Mouse (Mus musculus) forebrain, embryonic 14.5 days (tissue): ENCODE results near the gene Trib3. TPM values are rescaled to one million over a fixed set of nuclear protein-coding genes. Genes with fewer than 3 reads are reported as not detected.
"Not testable (repeated sequence)": the region's sequence is repeated elsewhere in the genome, so short reads cannot be mapped to it uniquely, and the experiment has no call there.

Source experiments
- ATAC-seq: fragments of 200-750 bp; cut with Nextera tagmentation; 2 replicates; pipeline ENCODE4 v1.8.0; 2017; ENCODE audit warnings: mild to moderate bottlenecking, moderate library complexity
- DNase-seq: peaks from one replicate; pipeline ENCODE4 v3.0.0-alpha.2; 2015; ENCODE audit warnings: low spot score
- H3K27ac ChIP-seq: fragments of 300-500 bp; sonication (generic); 2 replicates; pipeline ENCODE4 v1.5.1; 2014; ENCODE audit warnings: low read depth, mild to moderate bottlenecking, control low read depth, low read length, moderate library complexity
- H3K27me3 ChIP-seq: fragments of 300-500 bp; sonication (generic); replicated peaks from 2 replicates; pipeline ENCODE4 v1.6.1; 2014; ENCODE audit warnings: low read length, control low read depth, mixed read lengths; ENCODE audit not compliant: control insufficient read depth, insufficient read depth
- H3K36me3 ChIP-seq: fragments of 300-500 bp; sonication (generic); 2 replicates; pipeline ENCODE4 v1.6.1; 2014; ENCODE audit warnings: low read length, control low read depth; ENCODE audit not compliant: control insufficient read depth, insufficient read depth
- H3K4me1 ChIP-seq: fragments of 300-500 bp; sonication (generic); 2 replicates; pipeline ENCODE4 v1.6.1; 2014; ENCODE audit warnings: antibody characterized with exemption, low read length, control low read depth; ENCODE audit not compliant: control insufficient read depth, insufficient read depth
- H3K4me2 ChIP-seq: fragments of 300-500 bp; sonication (generic); 2 replicates; pipeline ENCODE4 v1.6.1; 2014; ENCODE audit warnings: mild to moderate bottlenecking, control low read depth, low read length
- H3K4me3 ChIP-seq: fragments of 300-500 bp; sonication (generic); 2 replicates; pipeline ENCODE4 v1.5.1; 2014; ENCODE audit warnings: low read depth, low read length, control low read depth
- H3K9ac ChIP-seq: fragments of 300-500 bp; sonication (generic); 2 replicates; pipeline ENCODE4 v1.6.1; 2014; ENCODE audit warnings: mild to moderate bottlenecking, low read length, control low read depth, moderate library complexity
- H3K9me3 ChIP-seq: fragments of 300-500 bp; sonication (generic); replicated peaks from 2 replicates; pipeline ENCODE4 v1.6.1; 2016; ENCODE audit warnings: low read length, control low read depth, mixed read lengths; ENCODE audit not compliant: control insufficient read depth
- WGBS: fragments of 180-500 bp; shearing (Covaris S2); extraction: QIAGEN DNeasy Blood & Tissue Kit; methylation state at CpG from one replicate; pipeline ENCODE4 v1.1.7; 2014; 5-methylcytosine and 5-hydroxymethylcytosine counted together
- polyA plus RNA-seq: library from polyadenylated mRNA; unstranded; fragments of >200 nt; fragmentation: Nextera tagmentation; extraction: Ambion mirVana; gene quantifications from 2 replicates; pipeline ENCODE4 v1.2.1, GENCODE M21; 2014

The Trib3 gene
- polyA plus RNA-seq, 1 experiment from 2014 or later: 0.24 TPM

- no peaks in the 10 kb centered on the region for H3K4me1 ChIP-seq
- H3K4me2 ChIP-seq: no peak overlapping the region
- no peak for ATAC-seq
- H3K27me3 ChIP-seq: no peaks in the 10 kb centered on the region
- H3K4me3 ChIP-seq: no peak overlapping the region
- WGBS: 84% methylated on average over 5 of the region's 5 CpGs
- H3K9me3 ChIP-seq: no peaks in the 10 kb centered on the region
- no peak overlapping the region for H3K27ac ChIP-seq
- DNase-seq: no peak
- no peak overlapping the region for H3K9ac ChIP-seq
- peaks cover 60% of the 10 kb centered on the region for H3K36me3 ChIP-seq
Measured at GRCm38 (mm10) chr2:152303781-152304180, 40.1 kb downstream of the Trib3 start.

DNA sequence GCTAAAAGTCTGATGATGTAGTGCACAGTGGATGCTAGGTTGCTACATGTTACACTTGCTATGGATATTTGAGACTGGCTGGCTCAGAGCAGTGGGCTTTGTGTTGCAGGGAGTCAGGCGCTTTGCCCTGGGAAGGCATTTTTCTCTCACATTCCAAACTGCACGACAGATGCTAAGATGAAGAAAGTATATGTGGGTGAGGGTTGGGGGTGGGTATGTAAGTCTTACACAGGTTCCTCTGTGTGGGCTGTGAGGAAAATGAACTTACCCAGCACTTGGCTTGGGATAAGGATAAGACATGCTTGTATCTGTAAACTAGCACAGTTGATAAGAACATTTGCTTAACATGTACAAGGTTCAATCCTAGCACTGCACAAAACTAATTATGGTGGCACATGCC lies 41.0 kb downstream of the Trib3 start:
- ATAC-seq (no peak), DNase-seq (no peak)
- WGBS: 97% methylated on average over 2 of the region's 2 CpGs
- H3K27ac ChIP-seq: no peak overlapping the region
- H3K9ac ChIP-seq: no peak overlapping the region
- H3K4me1 ChIP-seq: no peaks in the 10 kb centered on the region
- H3K4me2 ChIP-seq: no peak overlapping the region
- peaks cover 51% of the 10 kb centered on the region for H3K36me3 ChIP-seq
- no peaks in the 10 kb centered on the region for H3K9me3 ChIP-seq
- no peaks in the 10 kb centered on the region for H3K27me3 ChIP-seq
- no peak overlapping the region for H3K4me3 ChIP-seq

DNA sequence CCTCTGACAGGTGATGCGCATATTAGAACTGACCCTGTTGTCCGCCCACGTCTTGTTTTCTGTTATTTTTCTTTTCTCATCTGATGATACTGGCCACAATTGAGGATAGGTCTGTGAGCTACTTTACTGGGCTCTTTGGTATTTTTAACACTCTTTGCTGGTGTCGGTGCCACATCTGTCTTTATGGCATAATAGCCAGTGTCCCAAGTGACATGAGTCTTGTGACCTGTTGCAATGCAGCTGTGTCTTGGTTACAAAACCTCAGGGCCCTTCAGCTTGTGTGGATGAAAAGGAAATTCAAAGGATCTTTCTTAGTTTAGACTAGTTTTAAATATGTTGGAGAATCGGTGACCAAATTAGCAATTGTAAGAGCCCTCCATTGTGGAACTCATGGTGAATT lies 49.3 kb downstream of the Trib3 start:
- Histone ChIP-seq H3K4me3 (peak overlapping the region; percentile 92), H3K27me3 (no peaks in the 10 kb centered on the region), H3K27ac (no peak overlapping the region), H3K9ac (peak overlapping the region; percentile 89), H3K4me1 (peaks cover 7% of the 10 kb centered on the region), H3K4me2 (peak overlapping the region; percentile 75), H3K36me3 (no peaks in the 10 kb centered on the region), H3K9me3 (no peaks in the 10 kb centered on the region)
- 48% methylated on average over 5 of the region's 5 CpGs for WGBS
- DNase-seq: no peak
- ATAC-seq: no peak

DNA sequence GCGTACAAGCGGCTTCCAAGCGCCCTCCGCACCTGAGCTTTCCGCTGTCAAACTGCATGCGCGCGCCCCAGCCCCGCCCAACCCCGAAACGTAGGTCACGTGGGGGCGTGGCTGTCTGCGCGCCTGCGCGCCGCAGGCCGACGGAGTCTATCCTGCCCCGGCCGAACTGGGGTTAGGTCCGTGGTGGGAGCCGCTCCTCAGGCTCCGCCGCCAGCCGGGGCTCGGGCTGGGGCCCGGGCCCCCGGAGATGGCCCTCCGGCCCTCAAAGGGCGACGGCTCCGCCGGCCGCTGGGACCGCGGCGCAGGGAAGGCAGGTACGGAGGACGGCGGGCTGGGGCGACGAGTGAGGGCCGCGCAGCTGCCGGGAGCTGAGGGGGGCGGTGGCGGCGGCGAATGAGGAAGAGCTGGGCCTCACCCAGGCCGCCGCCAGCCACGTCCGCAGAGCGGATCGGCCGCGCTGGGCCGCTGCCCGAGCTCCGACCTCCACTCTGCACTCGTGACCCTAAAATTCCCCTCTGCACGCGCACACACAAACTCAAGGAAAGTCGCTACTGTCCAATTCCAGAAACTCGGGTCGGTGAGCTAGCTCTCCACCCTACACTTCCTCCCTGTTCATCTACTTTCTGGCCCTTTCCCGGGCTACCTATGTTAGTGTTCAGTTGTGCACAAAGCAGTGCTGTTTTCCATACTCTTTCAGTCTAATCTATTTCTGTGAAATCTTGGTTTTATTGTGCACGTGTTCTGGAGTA lies 49.9 kb downstream of the Trib3 start, which contains the start of gene Tbc1d20:
TSS of gene Tbc1d20 (plus strand) at position 102 of the 749 bp plus-strand sequence.
- peak; percentile 95 for DNase-seq
- peak within 1 kb of the TSS; percentile 70; the same call in 1 of the 2 replicates for H3K27ac ChIP-seq
- H3K4me3 ChIP-seq: peak within 1 kb of the TSS; percentile 92
- H3K9ac ChIP-seq: peak within 1 kb of the TSS; percentile 89
- WGBS: under 1% methylated on average over 63 of the region's 70 CpGs
- H3K27me3 ChIP-seq: no peaks in the 10 kb centered on the region
- H3K4me1 ChIP-seq: peaks cover 7% of the 10 kb centered on the region
- peak; percentile 98 for ATAC-seq
- H3K9me3 ChIP-seq: no peaks in the 10 kb centered on the region
- H3K4me2 ChIP-seq: peak within 1 kb of the TSS; percentile 75
- H3K36me3 ChIP-seq: no peaks in the 10 kb centered on the region

- DNase-seq (peak; percentile 29), ATAC-seq (peak; percentile 70)
- Histone ChIP-seq H3K9ac (peak overlapping the region; percentile 89), H3K4me2 (peak overlapping the region; percentile 75), H3K27ac (no peak overlapping the region), H3K4me1 (peaks cover 7% of the 10 kb centered on the region), H3K27me3 (no peaks in the 10 kb centered on the region), H3K36me3 (peaks cover under 1% of the 10 kb centered on the region; the same call in 1 of the 2 replicates), H3K9me3 (no peaks in the 10 kb centered on the region), H3K4me3 (peak overlapping the region; percentile 92)
- 1% methylated on average over 15 of the region's 15 CpGs for WGBS
Measured at GRCm38 (mm10) chr2:152293179-152293726, 50.6 kb downstream of the Trib3 start.

GRCm38 (mm10) chr2:152292475-152292874 lies 51.4 kb downstream of the Trib3 start:
- 46% methylated on average over 2 of the region's 2 CpGs for WGBS
- no peaks in the 10 kb centered on the region for H3K27me3 ChIP-seq
- ATAC-seq: no peak

DNA sequence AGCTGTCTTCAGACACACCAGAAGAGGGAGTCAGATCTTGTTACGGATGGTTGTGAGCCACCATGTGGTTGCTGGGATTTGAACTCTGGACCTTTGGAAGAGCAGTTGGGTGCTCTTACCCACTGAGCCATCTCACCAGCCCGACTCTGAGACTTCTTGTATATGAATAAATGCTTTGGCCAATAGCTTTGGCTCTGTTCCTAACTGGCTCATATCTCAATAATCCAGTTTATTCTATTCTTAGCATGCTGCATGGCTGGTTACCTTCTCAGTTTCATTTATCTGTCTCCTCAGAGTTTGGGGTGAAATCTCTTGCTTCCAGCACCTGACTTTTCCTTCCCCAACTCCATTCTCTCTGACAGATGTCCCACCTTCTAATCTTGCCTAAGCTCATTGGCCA lies 54.2 kb downstream of the Trib3 start:
- not testable (repeated sequence) for H3K9ac ChIP-seq, H3K4me1 ChIP-seq, H3K4me2 ChIP-seq, DNase-seq, H3K27ac ChIP-seq, H3K9me3 ChIP-seq, H3K27me3 ChIP-seq, H3K4me3 ChIP-seq, ATAC-seq
- H3K36me3 ChIP-seq: peaks cover 23% of the 10 kb centered on the region
- 90% methylated on average over 1 of the region's 2 CpGs for WGBS

More at GRCm38 (mm10) chr2:152292475-152292874, 51.4 kb downstream of the Trib3 start:
- no peaks in the 10 kb centered on the region for H3K9me3 ChIP-seq
- no peak overlapping the region for H3K4me3 ChIP-seq
- H3K4me2 ChIP-seq: no peak overlapping the region
- no peak overlapping the region for H3K9ac ChIP-seq
- H3K27ac ChIP-seq: no peak overlapping the region
- no peak for DNase-seq
- H3K4me1 ChIP-seq: peaks cover 7% of the 10 kb centered on the region
- peaks cover 5% of the 10 kb centered on the region; the same call in 1 of the 2 replicates for H3K36me3 ChIP-seq

DNA sequence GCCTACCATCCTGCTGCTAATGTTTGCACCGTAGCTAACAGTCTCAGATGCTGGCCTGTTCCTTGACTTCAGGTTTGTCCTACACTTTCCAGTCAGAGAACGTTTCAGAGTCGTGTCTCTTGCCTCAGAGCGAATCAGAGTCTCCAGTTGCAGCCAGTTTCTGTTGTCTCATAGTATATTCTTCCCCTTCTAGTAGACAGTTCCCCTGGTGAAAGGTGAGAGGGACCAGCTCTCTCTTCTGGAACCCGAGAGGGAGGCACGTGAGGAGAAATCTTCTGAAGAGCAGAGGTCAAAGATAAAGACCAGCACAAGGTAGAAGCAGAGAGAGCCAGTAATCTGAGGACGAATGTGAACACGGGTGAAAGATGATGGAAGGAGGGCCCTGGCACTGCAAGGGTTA lies 55.8 kb downstream of the Trib3 start:
- Histone ChIP-seq H3K9ac (no peak overlapping the region), H3K27ac (no peak overlapping the region), H3K9me3 (no peaks in the 10 kb centered on the region), H3K27me3 (no peaks in the 10 kb centered on the region), H3K36me3 (peaks cover 39% of the 10 kb centered on the region), H3K4me1 (no peaks in the 10 kb centered on the region), H3K4me2 (no peak overlapping the region), H3K4me3 (no peak overlapping the region)
- 82% methylated on average over 8 of the region's 8 CpGs for WGBS
- no peak for DNase-seq
- no peak for ATAC-seq

DNA sequence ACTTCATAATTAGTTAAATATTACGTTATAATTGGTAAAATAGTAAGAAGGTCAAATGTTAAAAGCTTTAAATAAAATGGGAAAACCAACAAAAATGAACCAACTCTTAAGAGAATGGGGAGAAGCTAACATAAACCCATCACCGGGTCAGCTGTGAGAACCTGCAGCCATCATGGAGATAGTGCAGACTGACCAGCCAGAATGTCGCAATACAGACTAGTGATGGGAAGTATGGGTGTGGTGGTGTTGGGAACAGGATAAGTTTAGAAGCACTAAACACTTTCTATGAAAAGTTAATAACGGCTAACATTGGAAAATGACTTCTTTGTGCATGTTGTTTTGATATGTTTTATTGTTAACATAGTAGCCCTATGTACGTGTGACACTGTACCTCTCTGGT lies 56.3 kb downstream of the Trib3 start:
- H3K9me3 ChIP-seq: no peaks in the 10 kb centered on the region
- H3K27ac ChIP-seq: no peak overlapping the region
- peaks cover 44% of the 10 kb centered on the region for H3K36me3 ChIP-seq
- no peak for DNase-seq
- no peak overlapping the region for H3K4me2 ChIP-seq
- H3K4me1 ChIP-seq: no peaks in the 10 kb centered on the region
- 94% methylated on average over 5 of the region's 5 CpGs for WGBS
- H3K27me3 ChIP-seq: no peaks in the 10 kb centered on the region
- no peak overlapping the region for H3K9ac ChIP-seq
- no peak for ATAC-seq
- no peak overlapping the region for H3K4me3 ChIP-seq
